Mouse (Mus musculus) gastrocnemius, postnatal 25 days (tissue): ENCODE results near the gene Cdh23. TPM values are rescaled to one million over a fixed set of nuclear protein-coding genes. Genes with fewer than 3 reads are reported as not detected.

Experiments
- DNase-seq: peaks from one replicate; pipeline ENCODE4 v3.0.0; 2022
- total RNA-seq, 2 experiments: library from RNA; stranded (reverse); gene quantifications; 1 replicate in 1 of 2; 2 replicates in 1 of 2; pipeline ENCODE4 v1.2.3; 2021

Gene Cdh23
- total RNA-seq, 2 experiments from 2014 or later: 2.2 to 3.8 TPM

DNA sequence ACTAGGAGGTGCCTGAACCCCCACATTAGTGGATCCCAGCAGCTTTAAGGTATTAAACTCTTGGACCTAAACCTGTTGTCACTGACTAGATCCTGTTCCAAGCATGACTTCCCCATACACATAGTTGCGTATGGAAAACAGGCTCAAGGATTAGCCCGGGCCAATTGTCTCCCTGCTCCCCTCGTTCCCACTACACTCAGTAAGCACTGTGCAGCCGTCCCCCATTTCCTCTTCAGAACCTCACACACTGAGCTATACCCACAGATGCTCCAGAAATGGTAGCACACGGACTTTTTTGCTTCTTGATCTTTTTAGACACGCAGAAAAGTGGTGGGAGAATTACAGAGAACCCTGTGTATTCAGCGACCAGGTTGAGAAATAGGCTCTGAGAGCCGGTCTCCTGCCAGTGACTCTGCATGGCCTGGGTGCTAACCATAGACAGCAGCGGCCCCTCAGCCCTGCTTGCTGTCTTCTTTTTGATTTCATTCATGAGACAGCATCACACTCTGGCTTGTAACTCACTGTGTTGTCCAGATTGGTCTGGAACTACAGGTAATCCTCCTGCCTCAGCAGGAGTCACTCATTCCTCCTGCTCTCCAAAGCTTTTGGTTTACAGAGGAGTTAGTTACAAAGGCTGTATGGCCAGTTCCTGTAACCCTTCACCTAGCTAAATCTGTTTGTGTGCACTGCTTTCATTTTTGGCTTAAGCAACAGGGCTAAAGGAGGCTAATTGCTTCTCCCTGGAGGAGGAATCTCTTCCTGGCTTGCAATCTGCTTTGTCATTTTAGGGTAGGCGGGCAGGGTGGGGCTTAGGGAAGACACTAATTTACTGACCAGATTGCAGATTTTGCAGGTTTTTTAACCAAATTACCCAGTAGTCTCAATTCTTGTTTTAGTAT lies 413.9 kb downstream of the Cdh23 start:
- peak; percentile 55 for DNase-seq

DNA sequence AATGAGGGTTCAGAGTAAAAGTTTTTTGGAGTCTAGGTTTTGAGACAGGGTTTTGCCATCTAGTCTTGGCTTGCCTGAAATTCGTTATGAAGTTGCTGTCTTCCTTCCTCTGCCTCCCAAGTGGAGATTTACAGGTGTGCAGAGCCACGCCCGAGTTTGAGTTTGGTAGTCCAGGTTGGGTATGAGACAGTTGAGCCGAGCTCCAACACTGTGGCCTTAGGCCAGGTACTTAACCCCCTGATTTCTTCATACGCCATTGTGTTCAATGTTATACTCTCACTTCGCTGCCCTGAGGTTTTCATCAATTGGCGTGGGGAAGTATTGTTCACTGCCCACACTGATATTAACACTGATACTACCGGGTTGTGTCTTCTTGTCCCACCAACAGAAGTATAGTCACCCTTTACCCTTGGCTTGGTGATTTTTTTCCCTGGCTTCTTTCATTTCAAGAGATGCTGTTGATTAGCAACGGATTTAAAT lies 414.7 kb downstream of the Cdh23 start:
- no peak for DNase-seq

DNA sequence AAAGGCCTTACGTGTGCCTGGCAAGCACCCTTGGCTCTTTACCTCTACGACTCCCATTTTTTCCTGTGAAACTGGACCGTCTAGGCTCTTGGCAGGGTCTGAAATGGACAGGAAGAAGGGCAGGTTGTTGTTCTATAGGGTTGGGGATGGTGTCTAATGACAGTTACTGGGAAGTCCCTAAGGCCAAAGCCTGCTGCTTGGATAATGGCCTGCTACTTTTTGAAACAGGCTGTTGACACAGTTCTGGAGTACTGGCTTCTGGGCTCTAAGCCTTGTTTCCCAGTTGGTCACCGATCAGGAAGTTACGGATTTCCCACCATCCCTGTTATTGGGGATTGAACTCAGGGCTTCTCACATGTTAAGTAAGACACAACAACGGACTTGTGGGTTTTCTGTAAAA lies 415.9 kb downstream of the Cdh23 start:
- DNase-seq: no peak

DNA sequence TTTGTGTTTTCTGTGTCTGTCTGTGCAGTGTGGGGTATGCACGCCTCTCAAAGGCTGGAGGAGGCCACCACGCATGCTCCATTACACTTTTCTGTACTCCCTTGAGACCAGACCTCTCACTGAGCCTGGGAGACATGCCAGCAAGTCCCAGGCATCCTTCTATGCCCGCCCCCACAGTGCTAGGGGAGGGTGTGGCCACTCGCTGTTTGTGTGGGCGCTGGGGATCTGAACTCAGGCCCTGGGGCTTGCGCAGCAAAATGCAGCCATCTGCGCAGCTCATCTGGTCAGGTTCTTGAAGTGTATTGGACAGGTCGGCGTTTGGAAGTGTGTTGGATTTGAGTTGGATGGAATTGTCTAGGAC lies 416.4 kb downstream of the Cdh23 start:
- peak; percentile 48 for DNase-seq

DNA sequence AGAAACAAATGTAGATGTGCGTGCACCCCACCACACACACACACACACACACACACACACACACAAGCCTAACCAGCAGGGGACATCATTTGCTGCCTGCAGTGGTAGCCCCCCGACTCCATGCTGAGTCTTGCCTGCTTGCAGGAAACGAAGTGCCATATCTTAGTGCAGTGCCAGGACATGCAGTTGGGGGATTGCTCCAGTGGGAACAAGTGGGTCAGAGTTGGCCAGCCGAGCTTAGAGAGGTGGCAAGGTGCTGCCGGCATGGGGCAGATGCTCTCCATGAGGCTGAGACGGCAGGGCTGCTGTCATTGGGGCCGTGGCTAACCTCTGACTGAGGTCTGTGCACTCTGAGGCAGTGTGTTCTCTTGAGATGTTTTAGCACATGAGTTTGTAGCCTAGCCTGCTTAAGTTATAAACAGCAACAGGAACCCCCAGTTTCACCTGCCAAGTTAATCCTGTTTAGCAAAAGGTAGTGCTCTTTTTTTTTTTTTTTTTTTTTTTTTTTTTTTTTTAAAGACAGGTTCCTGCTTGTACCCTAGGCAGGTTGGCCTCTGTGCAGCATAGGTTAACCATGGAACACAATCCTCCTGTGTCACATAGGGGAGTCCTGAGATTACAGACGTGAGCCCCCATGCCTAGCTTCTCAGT lies 416.9 kb downstream of the Cdh23 start:
- no peak for DNase-seq

DNA sequence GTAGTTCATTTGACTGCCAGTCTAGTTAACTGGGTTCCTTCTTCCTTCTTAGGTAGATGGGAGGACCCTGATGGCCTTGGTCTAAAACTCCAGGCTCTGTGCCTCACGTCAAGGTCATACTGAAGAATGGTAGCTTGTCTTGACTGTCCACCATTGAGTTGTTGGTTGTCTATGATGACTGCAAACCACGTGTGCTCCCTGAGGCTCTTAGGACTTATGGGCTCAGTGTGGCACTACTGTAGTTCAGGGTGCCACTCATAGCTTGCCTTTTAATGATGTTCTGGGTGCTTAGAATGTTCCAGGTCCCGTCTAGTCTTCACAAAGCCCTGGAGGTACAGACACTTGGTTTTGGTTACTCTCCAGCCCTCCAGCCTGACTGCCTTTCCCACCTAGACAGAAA lies 417.5 kb downstream of the Cdh23 start:
- no peak for DNase-seq

DNA sequence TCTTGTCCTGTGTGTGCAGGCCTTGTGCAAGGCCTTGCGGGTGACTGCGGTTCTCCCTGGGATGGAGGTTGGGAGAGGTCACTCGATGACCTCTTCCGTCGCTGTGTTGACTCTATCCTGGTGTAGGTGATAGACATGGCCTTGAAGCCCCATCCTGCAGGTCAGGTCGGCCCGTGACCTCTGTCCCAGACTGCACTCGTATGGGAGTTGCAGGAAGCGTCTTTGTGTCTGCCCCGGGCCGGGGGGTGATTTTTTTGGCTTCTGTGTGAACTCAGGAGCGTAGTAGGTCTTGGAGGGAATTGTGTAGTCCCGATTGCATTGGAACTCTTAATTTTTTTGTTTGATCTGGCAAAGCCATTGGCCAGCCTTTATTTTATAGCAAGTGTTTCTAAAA lies 418.3 kb downstream of the Cdh23 start:
- no peak for DNase-seq

DNA sequence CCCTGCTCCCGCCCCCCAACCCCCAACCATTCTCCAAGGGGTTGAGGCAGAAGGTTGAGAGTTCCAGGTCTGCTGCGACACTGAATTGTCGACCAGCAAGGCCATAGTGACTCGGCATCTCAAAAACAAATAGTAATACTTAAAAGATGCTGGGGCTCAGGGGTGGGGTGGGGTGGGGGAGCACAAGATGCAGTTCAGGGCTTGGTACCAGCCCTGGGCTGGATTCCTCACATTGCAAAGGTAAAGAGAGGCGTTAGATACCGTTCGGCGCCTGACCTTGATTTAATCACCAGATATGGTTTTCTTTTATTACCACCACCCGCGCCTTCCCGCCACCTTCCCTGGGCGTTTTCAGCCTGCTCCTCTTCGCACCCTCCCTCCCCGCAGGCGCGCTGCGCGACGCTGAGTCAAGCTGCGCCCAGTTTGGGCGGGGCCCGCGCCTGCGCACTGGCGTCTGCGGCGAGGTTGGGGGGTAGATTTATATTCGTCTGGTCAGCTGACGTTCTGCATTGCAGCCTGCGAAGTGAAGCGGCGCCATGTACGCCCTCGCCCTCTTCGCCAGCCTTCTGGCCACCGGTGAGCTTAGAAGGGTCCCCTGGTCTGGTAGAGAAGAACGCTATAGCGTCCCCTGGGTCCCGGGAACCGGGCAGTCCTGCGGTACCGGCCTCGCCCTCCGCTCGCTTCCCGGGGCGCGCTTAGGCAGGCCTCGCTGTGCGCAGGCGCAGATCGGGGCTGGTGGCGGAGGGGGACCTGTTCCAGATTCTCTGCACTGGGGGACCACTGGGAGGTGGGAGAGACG lies 418.9 kb downstream of the Cdh23 start, which contains the start of gene Psap:
TSS of gene Psap (plus strand) at position 421 of the 799 bp plus-strand sequence.
- DNase-seq: peak; percentile 94

DNA sequence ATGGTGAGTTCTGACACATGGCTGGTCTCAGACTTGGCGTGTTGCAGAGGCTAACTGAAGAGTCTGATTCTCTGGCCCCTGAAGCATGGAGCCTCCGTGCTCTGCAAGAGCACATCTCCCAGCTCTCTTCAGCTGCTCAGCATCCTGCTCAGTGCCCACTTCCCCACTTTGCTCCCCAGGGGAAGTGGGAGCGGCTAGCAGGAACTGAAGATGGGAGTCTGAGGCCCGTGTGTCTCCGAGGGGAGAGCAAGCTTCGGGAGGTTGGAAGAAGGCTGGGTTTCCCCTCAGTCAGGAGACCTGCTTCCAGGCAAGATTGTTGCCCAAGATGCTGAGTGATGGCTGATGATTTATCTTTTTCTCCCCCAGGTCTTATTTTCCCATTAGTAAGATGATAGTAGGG lies 422.9 kb downstream of the Cdh23 start:
- no peak for DNase-seq

DNA sequence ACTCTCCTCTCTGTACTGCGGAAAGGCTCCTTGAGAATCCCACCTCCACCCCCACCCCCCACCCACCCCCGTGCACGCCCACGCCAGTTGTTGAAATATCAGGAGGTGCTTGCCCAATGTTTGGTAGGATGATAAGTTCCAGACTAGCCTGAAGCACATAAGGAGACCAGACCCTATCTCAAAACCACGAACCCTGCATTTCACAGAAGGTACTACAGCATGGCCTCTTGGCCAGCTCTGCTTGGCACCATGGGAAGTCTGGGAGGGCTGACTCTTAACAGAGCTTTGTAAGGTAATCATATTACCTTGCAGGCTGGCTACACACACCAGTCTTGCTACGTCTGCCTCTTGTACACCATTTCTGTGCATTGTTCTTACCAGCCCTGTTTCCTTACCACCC lies 424.0 kb downstream of the Cdh23 start:
- no peak for DNase-seq

DNA sequence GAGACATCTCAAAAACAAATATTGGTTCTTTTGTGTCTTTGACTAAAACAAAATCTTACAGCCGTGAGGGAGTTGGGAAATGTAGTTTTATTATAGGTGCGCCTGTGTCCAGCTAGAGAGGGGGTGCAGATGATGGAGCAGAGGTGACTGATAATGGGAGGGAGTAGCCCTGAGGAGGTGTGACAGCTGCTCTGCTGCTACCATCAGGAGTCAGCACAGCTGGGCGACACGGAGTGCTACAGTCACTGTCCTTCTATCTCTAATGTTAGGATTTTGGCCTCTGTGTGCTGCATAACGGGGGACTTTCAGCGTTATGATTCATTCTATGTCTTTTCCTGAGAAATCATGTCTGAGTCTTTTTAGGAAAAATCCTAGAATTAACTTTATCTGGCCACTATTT lies 425.3 kb downstream of the Cdh23 start:
- no peak for DNase-seq

DNA sequence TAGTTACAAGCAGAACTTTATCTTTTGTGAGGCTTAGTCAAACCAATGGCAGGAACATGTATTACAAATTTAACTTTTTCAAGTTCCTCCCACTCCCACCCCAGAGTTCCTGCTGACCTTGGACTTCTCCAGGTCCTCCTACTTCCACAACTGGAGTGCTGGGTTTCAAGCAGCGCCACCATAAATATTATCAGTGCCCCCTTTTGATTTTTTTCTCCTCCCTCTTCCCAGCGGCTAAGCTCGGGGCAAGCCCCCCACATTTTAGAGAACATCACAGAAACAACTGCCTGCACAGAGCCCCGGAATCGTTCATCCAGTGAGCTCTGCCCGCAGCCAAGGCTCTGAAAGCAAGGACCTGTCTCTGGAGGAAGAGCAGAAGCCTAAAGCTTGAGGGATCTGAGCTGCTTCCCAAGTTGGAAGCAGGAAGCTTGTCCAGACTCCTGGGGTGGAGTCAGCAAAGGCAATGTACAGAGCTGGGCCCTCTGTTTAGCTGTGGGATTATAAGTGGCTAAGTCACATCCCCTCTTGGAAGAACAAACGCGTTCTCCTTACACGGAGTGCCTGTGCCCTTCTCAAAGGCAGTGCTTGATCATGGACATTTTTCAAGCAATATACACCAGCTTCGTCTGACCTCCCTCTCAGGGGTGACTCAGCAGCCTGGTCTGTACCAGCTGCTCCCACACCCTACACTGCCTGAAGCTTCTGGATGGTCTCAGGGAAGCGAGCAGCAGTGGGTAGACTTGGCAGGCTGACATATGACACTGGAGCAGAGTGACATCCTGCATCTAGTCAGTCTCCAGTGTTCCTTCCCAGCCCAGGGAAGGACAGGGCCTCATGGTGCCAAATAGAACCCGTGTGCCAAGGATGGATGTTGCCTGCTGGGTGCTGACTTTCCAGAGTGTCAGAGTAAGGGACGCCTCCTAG lies 426.9 kb downstream of the Cdh23 start:
- DNase-seq: peak; percentile 77

DNA sequence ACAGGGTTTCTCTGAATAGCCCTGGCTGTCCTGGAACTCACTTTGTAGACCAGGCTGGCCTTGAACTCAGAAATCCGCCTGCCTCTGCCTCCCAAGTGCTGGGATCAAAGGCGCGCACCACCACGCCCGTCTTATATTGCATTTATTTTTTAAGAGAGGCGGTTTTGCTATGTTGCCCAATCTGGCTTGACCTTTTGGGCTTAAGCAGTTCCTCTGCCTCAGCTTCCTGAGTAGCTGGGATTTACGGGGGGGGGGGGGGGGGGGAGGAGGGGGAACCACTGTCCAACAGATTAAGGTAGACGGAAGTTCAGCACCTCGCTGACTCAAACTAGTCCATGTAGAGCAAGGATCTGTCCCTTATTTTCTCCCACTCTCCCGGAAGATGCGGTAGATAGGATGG lies 427.6 kb downstream of the Cdh23 start:
- DNase-seq: no peak

DNA sequence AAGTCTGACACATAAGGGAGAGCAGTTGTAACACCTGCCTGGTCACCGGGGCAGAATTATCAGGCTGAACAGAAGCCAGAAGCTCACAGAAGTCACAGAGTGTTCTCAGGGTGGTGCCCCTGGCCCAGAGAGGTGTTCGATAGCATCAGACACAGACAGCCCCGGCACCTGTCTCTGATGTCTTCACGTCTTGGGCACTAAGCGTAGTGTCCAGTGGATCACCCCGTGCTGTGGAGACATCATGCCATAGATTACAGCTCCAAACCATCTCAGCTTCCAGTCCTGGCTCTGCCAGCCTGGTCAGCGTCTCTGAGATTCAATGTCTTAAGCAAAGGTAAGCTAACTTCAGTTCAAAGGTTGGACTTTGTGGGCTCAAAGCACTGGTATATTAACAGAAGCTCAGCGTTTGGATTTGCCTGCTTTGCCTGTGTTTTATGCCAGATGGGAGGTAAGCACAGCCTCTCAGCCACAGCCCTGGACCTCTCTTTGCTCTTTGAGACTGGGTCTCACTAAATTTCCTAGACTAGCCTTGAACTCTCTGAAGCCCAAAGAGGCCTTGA lies 429.4 kb downstream of the Cdh23 start:
- peak; percentile 70 for DNase-seq

DNA sequence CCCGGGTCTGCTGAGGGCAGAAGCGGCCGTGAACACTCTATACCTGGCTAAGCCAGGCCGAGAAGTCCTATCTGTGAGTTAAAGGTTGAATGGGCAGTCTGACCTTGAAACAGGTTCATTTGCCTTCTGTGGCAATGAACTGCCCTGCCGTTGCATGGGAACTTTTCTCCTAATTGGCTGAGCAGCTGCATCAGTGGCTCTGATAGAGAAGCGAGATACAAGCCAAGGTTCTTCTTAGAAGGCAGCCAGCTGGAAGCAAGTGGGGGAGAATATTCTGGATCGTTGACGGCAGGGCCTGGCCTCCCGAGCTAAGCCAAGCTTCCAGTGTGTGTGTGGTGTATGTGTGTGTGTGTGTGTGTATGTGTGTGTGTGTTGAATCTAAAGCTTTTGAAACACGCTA lies 431.0 kb downstream of the Cdh23 start:
- peak; percentile 66 for DNase-seq

DNA sequence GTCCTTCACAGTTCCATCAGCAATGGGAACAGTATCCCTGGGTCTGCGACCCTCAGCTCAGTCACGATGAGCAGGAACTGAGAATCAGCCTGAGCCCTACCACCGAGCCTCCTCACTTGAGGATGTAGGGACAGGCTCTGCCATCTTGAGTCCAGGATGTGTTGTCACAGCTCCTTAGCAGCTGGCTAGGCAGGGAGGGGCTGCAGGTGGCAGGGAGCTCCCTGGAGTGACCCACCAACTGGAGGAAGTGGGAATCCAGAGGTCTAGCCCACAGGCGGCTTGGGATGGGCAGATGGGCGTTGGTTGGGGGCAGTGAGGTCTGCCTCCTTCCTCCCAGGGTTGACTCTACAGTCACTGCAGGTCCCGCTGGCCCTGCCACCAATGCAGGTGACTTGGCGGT lies 432.9 kb downstream of the Cdh23 start:
- no peak for DNase-seq

DNA sequence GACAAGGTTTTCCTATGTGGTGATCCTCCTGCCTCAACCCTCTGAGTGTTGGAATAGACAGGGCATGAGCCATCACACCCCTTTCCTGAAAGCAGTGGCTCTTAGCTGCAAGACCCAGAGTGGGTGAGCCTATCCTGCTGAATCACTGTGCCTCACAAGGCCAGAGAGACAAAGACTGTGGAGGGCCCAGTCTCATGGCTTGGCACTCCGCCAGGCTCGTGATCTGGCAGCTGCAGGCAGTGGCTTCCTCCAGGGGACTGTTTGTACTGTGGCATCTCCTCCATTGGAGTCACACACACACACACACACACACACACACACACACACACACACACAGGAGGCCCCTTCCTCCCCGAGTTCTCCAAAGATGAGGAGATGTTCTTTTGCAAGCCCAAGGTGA lies 433.9 kb downstream of the Cdh23 start:
- DNase-seq: peak; percentile 87

DNA sequence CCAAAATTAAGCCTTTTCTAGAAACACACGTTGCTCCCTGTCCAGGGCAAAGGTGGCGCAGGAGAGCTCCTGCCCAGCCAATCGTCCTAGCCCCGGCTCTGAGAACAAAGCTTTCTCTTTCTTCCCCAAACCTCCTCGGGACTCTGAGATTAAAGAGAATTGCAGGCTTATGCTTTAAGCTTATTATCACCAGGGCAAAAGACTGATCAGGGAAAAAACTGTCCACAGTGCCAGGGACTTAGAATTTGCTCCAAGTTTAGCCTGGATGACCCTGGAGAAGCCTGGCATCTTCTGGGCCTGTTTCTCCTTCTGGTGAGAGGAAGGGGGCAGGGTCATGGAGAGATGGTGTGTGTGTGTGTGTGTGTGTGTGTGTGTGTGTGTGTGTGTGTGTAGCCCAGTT lies 434.8 kb downstream of the Cdh23 start:
- DNase-seq: no peak

DNA sequence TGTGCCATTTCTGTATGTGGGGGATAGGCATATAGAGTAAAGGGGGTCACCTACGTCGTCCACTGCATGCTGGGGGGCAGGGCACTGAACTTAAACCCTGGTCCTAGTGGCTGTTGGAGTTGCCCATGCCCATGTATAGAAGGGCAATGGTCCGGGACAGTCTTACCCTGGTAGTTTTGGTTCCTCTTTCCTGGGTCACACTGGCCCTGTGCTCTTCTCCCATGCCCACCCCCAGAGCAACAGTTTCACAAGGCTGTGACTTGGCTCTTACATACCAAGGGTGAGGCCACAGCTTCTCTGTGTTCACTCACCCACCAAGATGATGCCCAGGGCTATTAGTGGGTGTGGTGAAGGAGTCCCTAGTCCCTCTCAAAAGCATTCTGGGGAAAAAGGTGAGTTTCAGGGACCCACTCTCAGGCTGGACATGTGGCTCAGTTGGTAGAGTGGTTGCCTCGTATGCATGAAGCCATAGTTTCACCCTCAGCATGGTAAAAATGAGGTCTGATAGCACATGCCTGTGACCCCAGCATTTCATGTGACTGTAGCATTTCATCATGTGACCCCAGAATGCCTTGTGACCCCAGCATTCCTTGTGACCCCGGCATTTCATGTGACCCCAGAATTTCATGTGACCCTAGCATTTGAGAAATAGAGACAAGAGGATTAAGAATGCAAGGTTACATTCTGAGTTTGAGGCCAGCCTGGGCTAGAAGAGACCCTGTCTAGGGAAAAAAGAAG lies 435.6 kb downstream of the Cdh23 start:
- DNase-seq: no peak

DNA sequence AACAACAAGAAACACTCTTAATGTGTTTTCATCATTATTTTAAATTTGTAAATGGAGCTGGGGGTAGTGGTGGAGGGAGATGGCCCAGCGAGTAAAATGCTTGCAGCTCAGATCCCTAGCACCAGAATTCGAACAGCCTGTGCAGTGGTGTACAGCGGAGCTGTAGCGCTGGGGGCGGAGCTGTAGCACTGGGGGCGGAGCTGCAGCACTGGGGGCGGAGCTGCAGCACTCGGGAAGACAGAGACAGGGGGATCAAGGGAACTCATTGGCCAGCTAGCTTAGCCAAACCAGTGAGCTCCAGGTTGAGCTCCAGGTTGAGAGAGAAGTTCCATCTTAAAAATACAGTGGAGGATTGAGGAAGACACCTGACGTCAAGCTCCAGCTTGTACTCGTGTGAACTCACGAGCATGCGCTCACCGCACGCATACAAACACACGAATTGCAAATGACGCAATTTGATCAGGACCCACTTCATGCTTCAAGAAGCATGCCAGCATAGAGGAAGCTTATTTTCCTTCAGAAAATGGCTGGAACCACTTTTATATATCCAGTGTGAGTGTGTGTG lies 438.9 kb downstream of the Cdh23 start:
- DNase-seq: no peak
